Mouse (Mus musculus): ENCODE measurements around the gene Adam15. TPM values are rescaled to one million over a fixed set of nuclear protein-coding genes. Genes with fewer than 3 reads are reported as not detected.
A peak's percentile ranks its signal among the peaks of the same experiment; 100 is the strongest.

Gene Adam15
- polyA plus RNA-seq, 1 experiment from 2014 or later = 37.6 TPM

DNA sequence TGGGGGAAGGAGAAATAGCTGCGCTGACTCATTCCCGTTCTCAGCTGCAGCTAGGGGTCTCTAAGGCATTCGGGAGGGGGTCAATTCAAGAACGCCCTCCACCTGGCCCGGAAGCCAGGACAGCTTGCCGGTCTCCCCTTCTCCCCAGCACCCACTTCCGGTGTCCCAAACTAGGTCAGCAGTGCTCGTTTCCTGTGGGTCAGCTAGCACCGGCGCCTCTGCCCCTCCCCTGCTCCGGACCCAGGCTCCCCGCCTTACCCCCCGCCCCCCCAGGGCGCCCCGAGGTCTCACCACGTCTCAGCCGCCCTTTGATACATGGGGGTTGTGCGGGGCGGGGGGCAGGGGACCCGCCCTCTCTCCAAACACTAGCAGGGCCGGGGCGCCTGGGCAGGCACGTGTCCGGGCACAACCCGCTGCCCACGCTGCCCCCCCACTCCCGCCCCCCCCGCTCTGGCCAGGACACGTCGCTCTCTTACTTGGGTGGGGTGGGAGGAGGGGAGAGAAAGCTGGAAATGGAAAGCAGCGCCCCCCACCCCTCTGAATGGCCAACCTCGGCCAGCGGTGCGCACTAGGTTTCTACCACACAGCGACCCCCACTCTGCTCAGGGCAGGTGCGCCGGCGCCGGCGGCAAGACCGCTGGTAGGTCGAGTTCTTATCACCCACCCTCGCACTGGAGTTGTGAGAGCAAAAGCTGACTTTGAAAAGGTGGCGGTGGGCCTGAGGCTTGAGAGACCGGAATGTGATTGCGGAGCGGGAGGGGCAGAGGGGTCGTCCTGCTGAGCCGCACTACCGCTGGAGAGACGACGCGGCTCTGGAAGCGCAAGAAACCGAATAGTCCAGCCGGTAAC is 42.1 kb upstream of the Adam15 start:
- Histone ChIP-seq H3K27me3 (ENCODE audit: control insufficient read depth, insufficient read depth, low read length) (peaks cover 5% of the 10 kb centered on the region; the same call in 1 of the 2 replicates), H3K4me3 (ENCODE audit: low read depth, low read length) (peak overlapping the region; percentile 45), H3K36me3 (ENCODE audit: control insufficient read depth, insufficient read depth, low read length) (no peaks in the 10 kb centered on the region), H3K4me1 (ENCODE audit: control insufficient read depth, insufficient read depth, low read length) (peaks cover 28% of the 10 kb centered on the region), H3K4me2 (ENCODE audit: low read depth, low read length) (peak overlapping the region; percentile 97), H3K9ac (replicated peaks; ENCODE audit: low read depth, low read length) (peak overlapping the region; percentile 55), H3K27ac (ENCODE audit: low read depth, low read length) (no peak overlapping the region), H3K9me3 (ENCODE audit: control insufficient read depth, low read length) (no peaks in the 10 kb centered on the region)
- WGBS = under 1% methylated on average over 51 of the region's 56 CpGs
- no peak for ATAC-seq (ENCODE audit: low read depth)

DNA sequence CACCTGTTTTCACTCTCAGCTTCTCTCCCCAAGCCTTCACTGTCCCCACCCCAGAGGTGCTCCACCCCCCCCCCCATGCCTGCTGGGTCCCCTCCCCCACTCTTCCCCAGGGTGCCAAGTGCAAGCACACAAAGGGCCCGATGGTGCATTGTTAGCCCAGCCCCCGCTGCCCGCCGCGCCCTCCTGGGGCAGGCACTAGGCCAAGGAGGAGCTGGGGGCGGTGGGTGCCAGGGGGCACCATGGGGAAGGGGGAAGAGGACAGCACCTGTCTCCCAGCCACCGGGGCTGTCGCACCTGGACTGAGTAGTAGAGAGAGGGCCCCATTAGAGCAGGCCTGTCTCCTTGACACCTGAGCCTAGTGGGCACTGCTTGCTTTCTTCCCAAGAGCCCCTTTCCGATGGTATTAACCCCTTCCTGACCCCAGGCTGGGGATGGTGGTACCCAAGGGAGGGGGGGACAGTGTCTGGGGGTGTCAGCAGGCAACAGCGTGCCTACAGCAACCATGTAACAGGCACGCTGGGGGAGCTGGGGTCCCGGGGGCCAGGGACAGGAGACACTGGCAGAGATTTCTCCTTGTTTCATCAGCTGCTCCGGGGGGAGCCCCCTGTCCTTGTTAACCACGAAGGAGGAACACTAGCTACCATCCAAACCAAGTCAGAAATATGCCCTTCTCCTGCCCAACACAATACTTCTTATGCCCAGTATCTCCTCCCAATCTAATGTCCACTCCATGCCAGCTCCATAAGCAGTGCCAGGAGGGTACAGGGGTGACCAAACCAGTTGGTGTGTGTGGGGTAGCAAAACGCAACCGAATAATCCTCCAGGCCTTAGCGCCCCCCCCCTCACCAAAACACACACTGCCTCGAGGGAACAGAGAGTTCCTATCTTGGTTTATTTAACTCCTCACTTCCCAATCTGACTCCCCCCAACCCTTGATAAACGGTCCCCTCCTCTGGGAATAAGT is 41.2 kb upstream of the Adam15 start:
- H3K27me3 ChIP-seq (ENCODE audit: control insufficient read depth, insufficient read depth, low read length) = peaks cover 5% of the 10 kb centered on the region; the same call in 1 of the 2 replicates
- H3K9me3 ChIP-seq (ENCODE audit: control insufficient read depth, low read length) = no peaks in the 10 kb centered on the region
- peak overlapping the region; percentile 55 for H3K9ac ChIP-seq (replicated peaks; ENCODE audit: low read depth, low read length)
- 12% methylated on average over 19 of the region's 19 CpGs for WGBS
- ATAC-seq (ENCODE audit: low read depth) = no peak
- peak overlapping the region; percentile 97 for H3K4me2 ChIP-seq (ENCODE audit: low read depth, low read length)
- H3K4me3 ChIP-seq (ENCODE audit: low read depth, low read length) = peak overlapping the region; percentile 45
- no peaks in the 10 kb centered on the region for H3K36me3 ChIP-seq (ENCODE audit: control insufficient read depth, insufficient read depth, low read length)
- H3K4me1 ChIP-seq (ENCODE audit: control insufficient read depth, insufficient read depth, low read length) = peaks cover 24% of the 10 kb centered on the region
- H3K27ac ChIP-seq (ENCODE audit: low read depth, low read length) = no peak overlapping the region

GRCm38 (mm10) chr3:89390111-89390515 is 40.3 kb upstream of the Adam15 start:
- Histone ChIP-seq H3K27ac (ENCODE audit: low read depth, low read length) (no peak overlapping the region), H3K4me3 (ENCODE audit: low read depth, low read length) (no peak overlapping the region), H3K9me3 (ENCODE audit: control insufficient read depth, low read length) (no peaks in the 10 kb centered on the region), H3K27me3 (ENCODE audit: control insufficient read depth, insufficient read depth, low read length) (peaks cover 2% of the 10 kb centered on the region; the same call in 1 of the 2 replicates), H3K9ac (replicated peaks; ENCODE audit: low read depth, low read length) (no peak overlapping the region), H3K4me1 (ENCODE audit: control insufficient read depth, insufficient read depth, low read length) (peaks cover 21% of the 10 kb centered on the region), H3K4me2 (ENCODE audit: low read depth, low read length) (no peak overlapping the region), H3K36me3 (ENCODE audit: control insufficient read depth, insufficient read depth, low read length) (no peaks in the 10 kb centered on the region)
- no peak for ATAC-seq (ENCODE audit: low read depth)
- whole genome bisulfite sequencing = 58% methylated on average over 5 of the region's 5 CpGs

- Histone ChIP-seq H3K9me3 (ENCODE audit: control insufficient read depth, low read length) (no peaks in the 10 kb centered on the region), H3K4me1 (ENCODE audit: control insufficient read depth, insufficient read depth, low read length) (peaks cover 18% of the 10 kb centered on the region), H3K36me3 (ENCODE audit: control insufficient read depth, insufficient read depth, low read length) (no peaks in the 10 kb centered on the region), H3K9ac (replicated peaks; ENCODE audit: low read depth, low read length) (no peak overlapping the region), H3K27me3 (ENCODE audit: control insufficient read depth, insufficient read depth, low read length) (0 out of 2 replicates have a peak, but pooled peaks cover 2% of the 10 kb centered on the region), H3K27ac (ENCODE audit: low read depth, low read length) (no peak overlapping the region), H3K4me2 (ENCODE audit: low read depth, low read length) (no peak overlapping the region), H3K4me3 (ENCODE audit: low read depth, low read length) (no peak overlapping the region)
- ATAC-seq (ENCODE audit: low read depth) = no peak
- 67% methylated on average over 5 of the region's 6 CpGs for WGBS
Observed at GRCm38 (mm10) chr3:89388901-89389740, 39.3 kb upstream of the Adam15 start.

DNA sequence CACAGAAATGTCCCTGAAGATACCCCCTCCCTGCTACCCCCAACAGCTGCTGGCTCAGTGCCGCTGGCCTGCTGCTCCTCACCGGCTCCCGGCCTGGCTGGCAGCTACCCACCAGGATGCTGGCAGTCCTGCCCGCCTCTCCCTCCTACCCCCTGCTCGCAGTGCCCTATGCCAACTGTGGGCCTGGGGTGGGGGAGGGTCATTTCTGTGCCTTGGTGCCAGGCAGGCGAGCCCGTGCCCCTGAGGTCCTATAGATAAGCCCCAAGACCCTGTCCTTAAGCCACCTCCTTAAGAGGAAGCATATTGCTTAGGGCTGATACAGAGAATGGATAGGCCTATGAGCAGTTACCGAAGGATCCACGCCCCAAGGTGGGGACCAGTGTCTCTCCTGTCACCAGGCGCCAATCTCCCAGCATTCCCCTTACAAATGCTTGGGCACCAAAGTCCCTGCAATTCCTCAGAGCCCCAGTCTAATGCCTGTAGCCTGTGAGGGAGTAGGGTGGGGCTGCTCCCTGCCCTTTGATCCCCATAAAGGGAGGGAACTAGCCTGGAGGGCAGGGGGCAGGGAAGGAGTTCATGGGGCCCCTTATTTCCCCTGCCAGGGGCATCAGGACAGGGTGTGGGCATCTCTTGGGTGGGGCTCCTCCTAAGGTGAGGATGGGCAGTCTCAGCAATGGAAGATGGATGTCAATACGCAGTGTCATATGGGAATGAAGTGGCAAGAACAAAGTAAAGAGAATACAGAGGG is 38.5 kb upstream of the Adam15 start:
- Histone ChIP-seq H3K4me1 (ENCODE audit: control insufficient read depth, insufficient read depth, low read length) (peaks cover 18% of the 10 kb centered on the region), H3K4me2 (ENCODE audit: low read depth, low read length) (no peak overlapping the region), H3K27me3 (ENCODE audit: control insufficient read depth, insufficient read depth, low read length) (0 out of 2 replicates have a peak, but pooled peaks cover 2% of the 10 kb centered on the region), H3K9me3 (ENCODE audit: control insufficient read depth, low read length) (no peaks in the 10 kb centered on the region), H3K36me3 (ENCODE audit: control insufficient read depth, insufficient read depth, low read length) (no peaks in the 10 kb centered on the region), H3K4me3 (ENCODE audit: low read depth, low read length) (no peak overlapping the region), H3K9ac (replicated peaks; ENCODE audit: low read depth, low read length) (no peak overlapping the region), H3K27ac (ENCODE audit: low read depth, low read length) (no peak overlapping the region)
- ATAC-seq (ENCODE audit: low read depth) = no peak
- WGBS = 75% methylated on average over 11 of the region's 11 CpGs

DNA sequence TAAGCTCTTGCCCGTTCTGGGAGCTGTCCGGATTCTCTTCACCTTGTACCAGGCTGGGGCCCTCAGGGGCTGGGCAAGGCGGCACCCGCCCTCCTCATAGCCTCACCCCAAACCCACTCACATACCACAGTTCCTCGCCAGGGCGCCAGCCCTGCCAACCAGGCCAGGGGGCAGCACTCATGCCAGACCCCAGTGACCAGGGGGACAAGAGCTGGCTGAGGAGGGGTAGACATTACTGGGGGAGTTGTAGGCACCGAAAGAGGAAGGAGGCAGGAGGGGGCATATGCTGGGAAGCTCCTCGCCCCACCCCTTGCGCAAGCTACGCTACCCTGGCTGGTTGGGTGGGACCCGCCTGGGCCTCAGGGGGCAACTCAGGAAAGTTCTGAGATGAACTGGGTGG is 37.8 kb upstream of the Adam15 start:
- Histone ChIP-seq H3K4me1 (ENCODE audit: control insufficient read depth, insufficient read depth, low read length) (peaks cover 16% of the 10 kb centered on the region; the same call in 1 of the 2 replicates), H3K9ac (replicated peaks; ENCODE audit: low read depth, low read length) (no peak overlapping the region), H3K9me3 (ENCODE audit: control insufficient read depth, low read length) (no peaks in the 10 kb centered on the region), H3K36me3 (ENCODE audit: control insufficient read depth, insufficient read depth, low read length) (no peaks in the 10 kb centered on the region), H3K4me3 (ENCODE audit: low read depth, low read length) (no peak overlapping the region), H3K27ac (ENCODE audit: low read depth, low read length) (no peak overlapping the region), H3K27me3 (ENCODE audit: control insufficient read depth, insufficient read depth, low read length) (0 out of 2 replicates have a peak, but pooled peaks cover 2% of the 10 kb centered on the region), H3K4me2 (ENCODE audit: low read depth, low read length) (no peak overlapping the region)
- 81% methylated on average over 11 of the region's 11 CpGs for WGBS
- ATAC-seq (ENCODE audit: low read depth) = no peak

DNA sequence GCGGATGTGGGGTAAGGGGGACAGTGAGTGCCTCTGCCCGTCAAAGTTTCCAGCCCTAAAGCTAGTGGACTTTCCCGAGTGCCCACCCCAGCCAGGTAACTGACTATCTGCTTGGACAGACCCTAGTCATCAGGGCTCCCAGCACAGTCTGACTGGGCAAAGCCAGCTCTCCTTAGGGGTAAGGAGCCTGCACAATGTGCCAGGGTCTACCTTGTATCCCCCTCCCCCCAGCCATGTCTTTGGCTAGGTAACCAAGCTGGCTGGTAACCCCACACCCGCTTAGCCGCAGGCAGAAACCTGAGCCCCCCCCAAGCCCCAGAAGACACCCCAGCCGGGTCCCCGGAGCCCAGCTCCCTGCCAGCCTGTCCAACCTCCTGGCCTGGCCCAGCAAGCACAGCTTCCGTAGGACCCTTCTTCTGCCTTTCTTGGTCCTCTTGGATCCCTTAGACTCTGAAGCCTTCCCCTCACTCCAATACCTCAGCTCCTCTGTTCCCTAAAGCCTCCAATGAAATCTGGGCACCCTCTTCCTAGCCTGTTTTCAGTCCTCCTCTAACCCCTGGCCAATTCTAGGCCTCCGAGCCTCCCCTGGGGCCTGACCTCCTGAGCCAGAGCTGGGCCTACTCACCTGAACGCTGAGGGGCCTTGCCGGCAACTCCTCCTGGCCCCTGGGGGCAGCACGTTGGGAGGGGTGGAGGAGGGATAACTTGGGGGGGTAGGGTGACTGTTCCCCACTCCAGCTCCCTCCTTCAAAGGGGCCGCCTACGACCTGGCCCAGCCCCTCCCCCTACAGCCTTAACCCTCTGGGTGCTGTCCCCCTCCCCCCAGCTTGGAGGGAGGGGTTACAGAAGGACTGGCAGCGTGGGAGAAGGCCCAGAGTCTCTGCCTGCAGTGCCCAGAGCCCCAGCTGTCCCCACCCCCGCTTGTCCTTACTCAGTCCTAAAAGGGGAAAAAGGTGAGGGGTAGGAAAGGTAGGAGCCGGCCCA is 36.9 kb upstream of the Adam15 start:
- Histone ChIP-seq H3K27me3 (ENCODE audit: control insufficient read depth, insufficient read depth, low read length) (no peaks in the 10 kb centered on the region), H3K36me3 (ENCODE audit: control insufficient read depth, insufficient read depth, low read length) (no peaks in the 10 kb centered on the region), H3K4me1 (ENCODE audit: control insufficient read depth, insufficient read depth, low read length) (peaks cover 8% of the 10 kb centered on the region; the same call in 1 of the 2 replicates), H3K4me3 (ENCODE audit: low read depth, low read length) (no peak overlapping the region), H3K9me3 (ENCODE audit: control insufficient read depth, low read length) (no peaks in the 10 kb centered on the region), H3K9ac (replicated peaks; ENCODE audit: low read depth, low read length) (no peak overlapping the region), H3K27ac (ENCODE audit: low read depth, low read length) (no peak overlapping the region), H3K4me2 (ENCODE audit: low read depth, low read length) (no peak overlapping the region)
- WGBS = 61% methylated on average over 17 of the region's 17 CpGs
- no peak for ATAC-seq (ENCODE audit: low read depth)

All from neural tube, embryonic 14.5 days (tissue).